Mouse (Mus musculus) frontal cortex, postnatal 36 days (tissue): ENCODE results near the gene Lpar2.

Experiments used
- DNase-seq, 2 experiments: peaks; one replicate each; pipeline ENCODE4 v3.0.0; 2022; ENCODE audit warnings: low spot score in 2 of 2

Lpar2 gene

GRCm38 (mm10) chr8:69867696-69868326 is 45.6 kb downstream of the Lpar2 start:
- DNase-seq = no peak

GRCm38 (mm10) chr8:69870003-69870765 is 48.0 kb downstream of the Lpar2 start:
- no peak for DNase-seq

- DNase-seq = no peak
Measured at GRCm38 (mm10) chr8:69870907-69871306, 48.7 kb downstream of the Lpar2 start.

GRCm38 (mm10) chr8:69874155-69874554 is 51.9 kb downstream of the Lpar2 start:
- peak; percentile 80 to 82 for DNase-seq

- DNase-seq = no peak
Measured at GRCm38 (mm10) chr8:69874654-69875053, 52.4 kb downstream of the Lpar2 start.

- no peak for DNase-seq
Measured at GRCm38 (mm10) chr8:69876097-69876496, 53.9 kb downstream of the Lpar2 start.

- DNase-seq = no peak
Measured at GRCm38 (mm10) chr8:69876967-69877366, 54.7 kb downstream of the Lpar2 start.

- DNase-seq = no peak
Measured at GRCm38 (mm10) chr8:69877396-69877795, 55.2 kb downstream of the Lpar2 start.

GRCm38 (mm10) chr8:69877992-69878391 is 55.8 kb downstream of the Lpar2 start:
- DNase-seq = no peak

GRCm38 (mm10) chr8:69879678-69880077 is 57.4 kb downstream of the Lpar2 start:
- no peak for DNase-seq
